8 mouse cellular contexts compared by ENCODE assay signal in the genomic region with DNA sequence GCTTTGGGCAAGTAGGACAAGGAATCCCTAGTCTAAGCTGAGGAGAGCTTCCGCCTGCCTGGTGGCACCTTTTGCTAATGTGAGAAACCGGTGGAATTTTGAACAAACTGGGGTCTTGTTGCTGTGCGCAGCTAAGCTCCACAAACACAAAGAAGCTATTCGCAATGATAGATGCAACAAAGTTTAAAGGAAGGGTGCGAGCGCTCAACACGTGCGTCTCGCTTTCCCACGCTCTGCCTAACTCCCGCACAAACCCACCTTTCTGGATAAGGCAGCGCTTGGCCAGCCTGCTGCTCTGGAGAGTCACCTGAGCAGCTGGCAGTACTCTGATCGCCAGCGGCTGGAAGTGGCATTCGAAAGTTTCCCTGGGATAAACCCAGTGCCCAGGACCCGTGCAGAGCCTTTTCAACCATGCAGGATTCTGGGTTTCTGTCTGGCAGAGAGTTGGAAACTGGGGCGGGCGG. TPM values are rescaled to one million over a fixed set of nuclear protein-coding genes. Genes with fewer than 3 reads are reported as not detected.
DNase-seq lines count a peak whose midpoint lies in the region; ATAC-seq and TF ChIP-seq lines count a peak whose summit lies in the region.

No protein-coding gene starts in this region.

- intact Hi-C loops in heart, adult 2 months (cut with DNase I), result no loop called here

- no peaks in the 10 kb centered on the region for H3K79me2 ChIP-seq in heart, adult 2 months (replicated peaks; ENCODE audit: control insufficient read depth, insufficient read depth, low read length)

- H3K9me3 ChIP-seq in E14TG2a.4 (ENCODE audit: low read length), result no peaks in the 10 kb centered on the region
- H3K9me3 ChIP-seq in forebrain, embryonic 11.5 days (ENCODE audit: control insufficient read depth, low read length), result no peaks in the 10 kb centered on the region
- no peaks in the 10 kb centered on the region for H3K9me3 ChIP-seq in kidney, embryonic 14.5 days (ENCODE audit: control insufficient read depth, low read length)

- TF ChIP-seq POLR2A in heart, adult 2 months (IDR thresholded peaks at IDR 0.05; ENCODE audit: insufficient read depth, low read depth, low read length), result no peak

- H3K4me2 ChIP-seq in forebrain, embryonic 11.5 days (ENCODE audit: low read depth, low read length, severe bottlenecking), result peak overlapping the region; percentile 50
- H3K4me2 ChIP-seq in kidney, embryonic 14.5 days (replicated peaks; ENCODE audit: low read depth, low read length), result peak overlapping the region; percentile 59

- peak overlapping the region; percentile 85 for H3K9ac ChIP-seq in heart, adult 2 months (ENCODE audit: low read depth, low read length)
- peak overlapping the region; percentile 66 for H3K9ac ChIP-seq in forebrain, embryonic 11.5 days (ENCODE audit: low read length)
- H3K9ac ChIP-seq in kidney, embryonic 14.5 days (ENCODE audit: low read depth, low read length), result peak overlapping the region; percentile 71

- TF ChIP-seq EP300 in heart, adult 2 months (IDR thresholded peaks at IDR 0.05; ENCODE audit: insufficient read depth, low read depth, low read length), result no peak

- no peaks in the 10 kb centered on the region for H3K27me3 ChIP-seq in heart, adult 2 months (ENCODE audit: control insufficient read depth, insufficient read depth, low read length)
- H3K27me3 ChIP-seq in E14TG2a.4 (ENCODE audit: insufficient read depth, low read length), result no peaks in the 10 kb centered on the region
- H3K27me3 ChIP-seq in forebrain, embryonic 11.5 days (ENCODE audit: control insufficient read depth, insufficient read depth, low read length), result peaks cover 11% of the 10 kb centered on the region; the same call in 1 of the 2 replicates
- peaks cover 3% of the 10 kb centered on the region; the same call in 1 of the 2 replicates for H3K27me3 ChIP-seq in kidney, embryonic 14.5 days (ENCODE audit: control insufficient read depth, insufficient read depth, low read length)

- WGBS in heart, adult 2 months, result 16% methylated on average over 18 of the region's 18 CpGs
- 12% methylated on average over 18 of the region's 18 CpGs for WGBS in forebrain, embryonic 11.5 days
- WGBS in kidney, embryonic 14.5 days, result 20% methylated on average over 18 of the region's 18 CpGs

- no peaks in the 10 kb centered on the region for H3K4me1 ChIP-seq in heart, adult 2 months (ENCODE audit: control insufficient read depth, insufficient read depth, low read length)
- peaks cover 24% of the 10 kb centered on the region for H3K4me1 ChIP-seq in E14TG2a.4 (replicated peaks; ENCODE audit: low read depth, low read length)
- no peaks in the 10 kb centered on the region for H3K4me1 ChIP-seq in forebrain, embryonic 11.5 days (replicated peaks; ENCODE audit: control insufficient read depth, insufficient read depth, low read length)
- H3K4me1 ChIP-seq in kidney, embryonic 14.5 days (ENCODE audit: control insufficient read depth, insufficient read depth, low read length), result no peaks in the 10 kb centered on the region

- ATAC-seq in forebrain, embryonic 11.5 days (replicated peaks; ENCODE audit: low FRiP score), result no peak; the same call in 1 of the 2 replicates
- peak; percentile 51 for ATAC-seq in kidney, embryonic 14.5 days (ENCODE audit: low FRiP score, low TSS enrichment)

- peak overlapping the region; percentile 62 for H3K4me3 ChIP-seq in heart, adult 2 months
- peak overlapping the region; percentile 80 for H3K4me3 ChIP-seq in E14TG2a.4 (replicated peaks; ENCODE audit: low read length)
- H3K4me3 ChIP-seq in forebrain, embryonic 11.5 days (ENCODE audit: low read depth, low read length), result peak overlapping the region; percentile 49
- peak overlapping the region; percentile 57 for H3K4me3 ChIP-seq in kidney, embryonic 14.5 days (ENCODE audit: low read length)

- peak; percentile 11 to 32 for DNase-seq in heart, adult 2 months
- no peak for DNase-seq in heart, postnatal 4 days
- peak; percentile 50 for DNase-seq in forebrain, embryonic 11.5 days (ENCODE audit: low spot score)
- DNase-seq in lung, postnatal 36 days, result peak; percentile 3
- peak; percentile 5 for DNase-seq in yolk sac, embryonic 10.5 days (ENCODE audit: low spot score)
- no peak for DNase-seq in spleen, adult 18-20 months

- no peak for TF ChIP-seq CTCF in heart, adult 2 months (IDR thresholded peaks at IDR 0.05)
- no peak for TF ChIP-seq CTCF in E14TG2a.4 (conservative IDR thresholded peaks at IDR 0.05; ENCODE audit: low read length)

- peak overlapping the region; percentile 51; the same call in 1 of the 2 replicates for H3K27ac ChIP-seq in heart, adult 2 months
- no peak overlapping the region for H3K27ac ChIP-seq in forebrain, embryonic 11.5 days (ENCODE audit: low read depth, low read length)
- no peak overlapping the region for H3K27ac ChIP-seq in kidney, embryonic 14.5 days (ENCODE audit: low read depth, low read length)

- H3K36me3 ChIP-seq in heart, adult 2 months (ENCODE audit: control insufficient read depth, insufficient read depth, low read length), result no peaks in the 10 kb centered on the region
- peaks cover 4% of the 10 kb centered on the region for H3K36me3 ChIP-seq in E14TG2a.4 (ENCODE audit: insufficient read depth, low read length)
- no peaks in the 10 kb centered on the region for H3K36me3 ChIP-seq in forebrain, embryonic 11.5 days (ENCODE audit: control insufficient read depth, insufficient read depth, low read length)
- H3K36me3 ChIP-seq in kidney, embryonic 14.5 days (ENCODE audit: control insufficient read depth, insufficient read depth, low read length), result no peaks in the 10 kb centered on the region

RNA-seq across cellular contexts. Expression of a gene that starts 0.9 kb away (rescaled TPM):
- 10 to 100 TPM; 12.5 to 13.6 TPM for total RNA-seq in heart, adult 2 months (2021)
- polyA plus RNA-seq in heart, adult 2 months (2012; rRNA removed), result 4.6 and 7.1 TPM in 2 replicates
- 10 to 100 TPM; 24.9 to 29.2 TPM for total RNA-seq in heart, postnatal 4 days (2021)
- polyA plus RNA-seq in forebrain, embryonic 11.5 days (2014; fragmentation: Nextera tagmentation; extraction: Ambion mirVana), result 21.4 and 25.9 TPM in 2 replicates
- polyA plus RNA-seq in kidney, embryonic 14.5 days (2014; fragmentation: Nextera tagmentation; extraction: Ambion mirVana), result 21.3 and 35.5 TPM in 2 replicates

RNA-seq across cellular contexts. Expression of a gene that starts 51.3 kb away (rescaled TPM):
- total RNA-seq in heart, adult 2 months (2021), result 1 to 10 TPM; 1.7 to 2.5 TPM
- polyA plus RNA-seq in heart, adult 2 months (2012; rRNA removed), result 0.57 and 0.91 TPM in 2 replicates
- under 1 TPM; 0.83 to 0.99 TPM for total RNA-seq in heart, postnatal 4 days (2021)
- polyA plus RNA-seq in forebrain, embryonic 11.5 days (2014; fragmentation: Nextera tagmentation; extraction: Ambion mirVana), result 0.47 and 0.88 TPM in 2 replicates
- polyA plus RNA-seq in kidney, embryonic 14.5 days (2014; fragmentation: Nextera tagmentation; extraction: Ambion mirVana), result 0.21 and 0.73 TPM in 2 replicates

Comparison
In these comparisons a context has a peak if more than half of its experiments do, and no peak if none do; other contexts are left out.
1. DNase-seq: peak in heart, adult 2 months (2 of 2), forebrain, embryonic 11.5 days (single experiment), lung, postnatal 36 days (single experiment) and yolk sac, embryonic 10.5 days (single experiment); none in heart, postnatal 4 days (single experiment) and spleen, adult 18-20 months (0 of 2).
2. Peak in every context shown above with its lines, with median percentiles within 50 percentile points of each other: H3K4me3 ChIP-seq and H3K9ac ChIP-seq.